Mouse (Mus musculus) ES-Bruce4 (cell line): ENCODE data around the gene Shoc2.

Source experiments
- CTCF ChIP-seq: IDR thresholded peaks from one replicate; pipeline ENCODE4 v1.8.1; 2011; ENCODE audit warnings: low read depth, low read length
- EP300 ChIP-seq: IDR thresholded peaks from 2 replicates; pipeline ENCODE4 v1.6.1; 2011; ENCODE audit warnings: low read depth, low read length; ENCODE audit not compliant: insufficient read depth

DNA sequence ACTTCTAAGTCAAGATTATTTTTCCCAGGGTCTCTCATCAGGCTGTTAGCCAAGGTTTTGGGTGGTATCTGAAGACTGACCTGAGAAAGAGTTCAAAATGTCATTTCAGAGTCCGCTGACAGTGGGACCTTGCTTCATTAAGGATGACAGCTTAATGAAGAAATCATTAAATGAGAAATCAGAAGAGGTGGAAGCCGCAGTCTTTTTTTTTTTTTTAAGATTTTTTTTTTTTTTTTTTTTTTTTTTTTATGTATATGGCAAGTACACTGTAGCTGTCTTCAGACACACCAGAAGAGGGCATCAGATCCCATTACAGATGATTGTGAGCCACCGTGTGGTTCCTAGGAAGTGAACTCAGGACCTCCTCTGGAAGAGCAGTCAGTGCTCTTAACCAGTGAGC, 49.8 kb downstream of the Shoc2 start:
- TF ChIP-seq CTCF (no peak), EP300 (no peak)
